Mouse (Mus musculus): Measurements from ENCODE around the gene Trim26.
"Not testable (repeated sequence)": the region's sequence is repeated elsewhere in the genome, so short reads cannot be mapped to it uniquely, and the experiment has no call there.

Gene Trim26

DNA sequence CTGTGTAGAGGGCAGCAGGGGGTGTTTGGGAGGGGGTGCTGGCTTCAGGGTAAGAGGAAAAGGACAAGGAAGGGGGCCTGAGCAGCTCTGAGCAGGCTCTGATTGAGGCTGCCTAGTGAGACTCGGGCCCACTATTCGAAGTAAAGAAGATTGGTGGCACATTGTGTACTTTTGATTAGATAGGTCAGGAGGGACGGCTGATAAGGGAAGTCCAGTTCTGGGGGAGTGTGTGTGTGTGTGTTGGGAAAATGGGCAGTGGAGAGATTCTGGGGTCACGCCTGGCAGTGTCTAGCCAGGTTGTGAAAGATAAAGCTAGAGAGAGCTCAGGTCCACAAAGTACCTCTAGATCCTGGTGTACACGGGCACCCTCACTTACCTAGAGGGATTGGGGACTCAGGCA lies 14.7 kb downstream of the Trim26 start:
- no peak for DNase-seq (ENCODE audit: low spot score)

DNA sequence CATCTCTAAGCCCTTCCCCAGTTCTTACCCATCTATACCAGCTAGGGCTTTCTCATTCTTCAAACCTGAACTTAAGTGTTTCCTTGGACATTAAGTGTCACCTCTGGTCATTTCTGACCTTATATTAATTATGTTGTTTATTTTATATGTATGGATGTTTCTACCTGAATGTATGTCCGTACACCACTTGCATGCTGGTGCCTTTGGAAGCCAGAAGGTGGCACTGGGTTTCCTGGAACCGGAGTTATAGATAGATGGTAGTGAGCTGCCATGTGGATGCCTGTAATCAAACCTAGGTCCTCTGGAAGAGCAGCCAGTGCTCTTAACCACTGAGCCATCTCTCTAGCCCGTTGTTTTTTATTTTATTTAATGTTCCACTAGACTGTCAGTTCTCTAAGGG lies 18.6 kb downstream of the Trim26 start:
- DNase-seq (ENCODE audit: low spot score): no peak

DNA sequence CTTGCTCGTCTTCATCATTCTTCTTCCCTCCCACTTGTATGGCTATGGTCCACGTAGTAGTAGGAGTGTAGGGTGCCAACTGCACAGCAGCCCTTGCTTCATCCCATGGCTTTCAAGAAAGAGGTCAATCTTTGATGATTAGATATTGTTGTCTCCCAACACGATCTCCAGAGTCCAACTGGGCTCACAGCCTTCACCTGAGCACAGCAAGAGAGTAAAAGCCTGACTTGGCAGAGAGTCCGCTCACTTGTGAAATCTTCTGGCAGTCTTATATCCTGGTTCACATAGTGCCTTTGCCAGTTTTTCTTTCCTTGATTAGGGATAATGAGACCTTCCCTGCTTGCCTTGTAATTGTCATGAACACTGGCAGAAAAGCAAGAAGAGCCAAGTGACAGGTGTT lies 19.3 kb downstream of the Trim26 start:
- DNase-seq (ENCODE audit: low spot score): no peak

DNA sequence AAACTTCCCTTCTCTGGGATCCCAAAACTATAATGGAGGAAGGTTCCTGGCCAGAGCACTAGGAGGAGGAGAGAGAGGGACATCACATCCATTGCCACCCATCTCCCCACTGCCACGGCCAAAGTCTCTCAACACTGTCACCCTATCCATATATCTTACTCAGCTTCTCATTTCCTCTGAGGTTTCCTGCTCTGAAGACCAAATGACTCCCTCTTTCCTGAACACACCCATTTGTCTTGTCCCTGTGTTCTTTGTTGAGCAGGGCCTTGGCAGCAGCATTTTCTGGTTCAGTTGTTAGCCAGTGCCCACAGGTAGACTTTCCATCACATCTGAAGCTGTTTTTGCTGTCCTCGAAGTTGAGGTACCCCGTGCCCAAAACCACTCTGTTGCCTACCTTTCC lies 21.2 kb downstream of the Trim26 start:
- DNase-seq (ENCODE audit: low spot score): no peak

DNA sequence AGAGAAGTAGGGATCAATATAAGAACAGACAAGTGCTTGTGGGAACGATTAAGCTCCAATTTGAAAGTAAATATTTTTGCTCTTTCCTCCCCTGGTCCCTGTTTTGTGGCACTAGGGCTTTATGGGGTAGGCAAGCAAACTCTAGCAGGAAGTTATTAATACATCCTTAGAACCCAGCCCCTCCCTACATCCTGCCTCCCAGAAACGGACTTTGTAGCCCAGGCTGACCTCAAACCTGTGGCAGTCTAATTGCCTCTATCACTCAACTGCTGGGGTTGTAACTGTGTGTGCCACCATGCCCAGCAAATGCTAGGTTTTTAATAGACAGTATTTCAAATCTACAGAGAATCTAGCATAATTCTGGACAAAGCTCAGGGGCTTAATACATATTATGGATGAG lies 24.7 kb downstream of the Trim26 start:
- no peak for DNase-seq (ENCODE audit: low spot score)

DNA sequence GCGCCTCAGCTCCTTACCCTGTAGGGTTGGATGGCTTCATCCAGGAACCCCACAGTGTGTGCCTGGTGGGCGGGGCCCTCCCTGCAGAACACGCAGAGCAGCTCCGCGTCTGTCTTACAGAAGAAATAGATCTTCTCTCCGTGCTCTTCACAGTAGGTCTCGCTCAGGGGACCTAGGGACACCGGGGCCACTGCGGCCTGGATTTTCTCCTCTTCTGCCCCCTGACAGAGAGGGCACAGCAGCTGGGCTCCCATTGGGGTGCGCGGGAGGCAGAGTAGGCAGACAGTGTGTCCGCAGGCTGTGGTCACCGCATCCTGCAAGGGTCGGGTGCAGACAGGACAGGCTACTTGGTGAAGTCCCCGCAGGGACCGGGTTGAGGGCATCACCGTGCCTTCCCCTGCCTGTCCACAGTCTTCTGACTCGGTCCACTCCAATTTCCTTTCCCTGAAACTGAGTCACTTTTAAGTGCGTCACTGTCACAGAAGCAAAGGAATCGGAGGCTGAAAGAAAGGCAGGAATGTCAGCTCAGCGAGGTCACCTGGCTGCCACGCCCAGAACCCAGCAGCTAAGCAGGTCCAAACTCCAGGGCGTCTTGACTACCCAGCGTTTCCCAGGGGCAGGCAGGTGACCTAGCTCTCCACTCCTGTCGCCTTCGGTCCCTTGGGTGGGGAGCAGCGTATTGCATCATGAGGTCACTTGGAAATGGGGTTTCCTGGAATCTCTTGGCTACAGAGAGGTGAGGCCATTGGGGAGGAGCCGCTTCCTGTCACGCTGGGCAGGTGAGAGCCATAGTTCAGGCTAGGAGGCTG lies 30.0 kb downstream of the Trim26 start, which contains the start of gene Trim15:
TSS of gene Trim15 (minus strand) at position 492 of the 809 bp plus-strand sequence.
- no peak for DNase-seq (ENCODE audit: low spot score)

DNA sequence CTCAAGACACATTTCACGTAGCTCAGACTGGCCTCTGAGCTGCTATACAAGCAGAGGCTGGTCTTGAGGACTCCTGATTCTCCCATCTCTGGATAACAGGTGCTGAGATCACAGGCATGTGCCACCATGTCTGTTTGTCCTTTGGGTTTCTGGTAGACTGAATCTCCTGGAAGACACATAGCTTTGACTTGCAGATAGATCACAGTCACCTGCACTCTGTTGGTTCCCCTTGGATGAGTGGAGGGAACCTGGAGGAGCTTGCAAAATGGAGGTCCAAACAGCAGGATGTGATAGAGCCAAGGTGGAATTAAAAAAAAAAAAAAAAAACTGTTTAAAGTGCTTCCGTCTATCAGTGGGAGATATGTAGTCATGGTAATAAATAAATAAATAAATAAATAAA lies 31.9 kb downstream of the Trim26 start:
- DNase-seq (ENCODE audit: low spot score): no peak

DNA sequence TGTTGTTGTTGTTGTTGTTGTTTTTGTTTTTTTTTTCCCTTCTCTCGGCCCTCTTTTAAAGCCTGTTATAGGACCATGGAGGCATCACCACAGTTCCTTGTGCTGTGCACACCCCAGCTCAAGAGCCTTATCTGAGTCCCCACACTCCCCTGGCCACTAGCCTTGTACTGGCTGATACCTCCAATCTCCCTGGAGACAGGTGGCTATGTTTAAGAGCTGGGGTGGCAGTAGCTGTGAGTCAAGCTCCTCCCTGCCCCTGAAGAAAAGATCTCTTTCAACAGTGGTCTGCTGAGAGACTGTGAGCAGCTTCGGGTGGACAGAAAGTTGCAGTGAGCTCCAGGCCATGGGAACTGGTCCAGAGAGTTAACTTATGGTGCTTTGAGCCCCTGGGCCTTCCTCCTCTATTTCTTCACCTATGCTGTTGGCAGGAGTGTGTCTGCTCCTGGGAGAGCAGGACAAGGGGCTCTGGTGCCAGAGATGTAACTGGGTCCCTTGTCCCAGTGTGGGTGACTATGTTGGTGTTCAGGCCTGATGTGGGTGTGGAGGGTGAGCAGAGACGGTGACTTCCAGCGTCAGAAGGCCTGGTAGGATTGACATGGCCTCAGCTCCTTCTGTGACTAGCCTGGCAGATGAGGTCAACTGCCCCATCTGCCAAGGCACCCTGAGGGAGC lies 32.5 kb downstream of the Trim26 start, which contains the start of gene Trim10:
TSS of gene Trim10 (plus strand) at position 291 of the 671 bp plus-strand sequence.
- no peak for DNase-seq (ENCODE audit: low spot score)

DNA sequence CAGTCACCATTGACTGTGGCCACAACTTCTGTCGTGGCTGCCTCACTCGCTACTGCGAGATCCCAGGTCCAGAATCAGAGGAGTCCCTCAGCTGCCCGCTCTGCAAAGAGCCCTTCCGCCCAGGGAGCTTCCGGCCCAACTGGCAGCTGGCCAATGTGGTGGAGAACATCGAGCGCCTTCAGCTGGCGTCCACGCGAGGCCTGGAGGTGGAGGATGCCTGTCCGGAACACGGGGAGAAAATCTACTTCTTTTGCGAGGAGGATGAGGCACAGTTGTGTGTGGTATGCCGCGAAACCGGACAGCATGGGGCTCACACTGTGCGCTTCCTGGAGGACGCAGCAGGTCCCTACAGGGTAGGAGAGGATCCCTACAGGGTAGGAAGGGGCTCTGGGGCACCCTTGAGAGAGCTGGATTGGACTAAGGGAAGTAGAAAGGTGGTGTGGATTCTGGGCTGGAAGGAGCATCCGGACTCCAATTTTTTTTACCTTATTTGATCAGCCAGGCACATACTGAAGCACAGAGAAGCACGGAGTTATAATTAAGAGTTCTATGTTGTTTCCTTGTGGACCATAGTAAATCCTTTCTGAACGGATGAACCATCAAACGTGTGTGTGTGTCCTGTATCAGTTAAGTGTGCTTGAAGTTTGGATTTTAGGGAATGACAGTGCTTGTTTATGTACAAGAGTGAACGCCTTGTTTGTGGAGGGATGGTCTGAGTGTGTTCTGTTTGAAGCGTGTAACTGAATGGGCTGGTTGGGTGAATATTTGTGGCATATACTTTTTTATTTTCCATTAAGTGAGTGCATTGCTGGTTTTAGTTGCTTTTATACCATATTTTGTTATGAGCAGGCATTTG lies 33.2 kb downstream of the Trim26 start:
- DNase-seq (ENCODE audit: low spot score): no peak

DNA sequence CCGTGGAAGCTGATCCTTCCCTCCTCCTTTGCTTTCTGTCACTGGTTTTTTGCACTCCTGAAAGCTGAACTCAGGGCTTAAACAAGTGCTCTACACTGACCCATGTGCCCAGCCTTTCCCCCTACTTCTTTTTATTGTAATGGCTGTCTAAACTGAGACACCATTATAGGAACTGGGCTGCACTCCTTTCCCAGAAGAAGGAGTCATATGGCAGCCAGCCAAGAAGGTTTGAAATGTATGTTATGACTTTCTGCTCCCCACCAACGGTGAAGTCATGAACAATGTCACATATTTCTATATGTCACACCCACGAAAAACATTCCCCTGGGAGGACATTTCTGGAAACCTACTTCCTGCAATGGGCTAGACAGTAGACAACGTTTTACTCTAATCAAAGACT lies 37.7 kb downstream of the Trim26 start:
- no peak for DNase-seq (ENCODE audit: low spot score)

DNA sequence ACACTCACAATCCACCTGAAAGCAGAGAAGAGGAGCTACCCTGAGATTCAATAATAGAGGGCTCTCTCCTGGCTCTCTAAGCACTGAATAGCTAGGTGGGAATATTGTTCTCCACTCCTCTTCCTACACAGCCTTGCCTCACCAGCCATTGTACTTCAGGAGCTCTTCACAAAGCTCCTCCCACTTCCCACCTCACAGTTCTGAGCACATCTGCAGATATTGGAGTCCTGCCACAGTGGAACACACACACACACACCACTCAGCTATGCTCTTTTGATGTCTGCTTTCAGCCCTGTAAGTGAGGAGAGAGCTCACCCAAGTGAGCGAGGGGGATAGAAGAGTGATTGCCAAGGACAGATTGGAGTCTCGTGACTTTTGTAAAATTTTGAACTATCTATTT lies 46.4 kb downstream of the Trim26 start:
- DNase-seq (ENCODE audit: low spot score): no peak

DNA sequence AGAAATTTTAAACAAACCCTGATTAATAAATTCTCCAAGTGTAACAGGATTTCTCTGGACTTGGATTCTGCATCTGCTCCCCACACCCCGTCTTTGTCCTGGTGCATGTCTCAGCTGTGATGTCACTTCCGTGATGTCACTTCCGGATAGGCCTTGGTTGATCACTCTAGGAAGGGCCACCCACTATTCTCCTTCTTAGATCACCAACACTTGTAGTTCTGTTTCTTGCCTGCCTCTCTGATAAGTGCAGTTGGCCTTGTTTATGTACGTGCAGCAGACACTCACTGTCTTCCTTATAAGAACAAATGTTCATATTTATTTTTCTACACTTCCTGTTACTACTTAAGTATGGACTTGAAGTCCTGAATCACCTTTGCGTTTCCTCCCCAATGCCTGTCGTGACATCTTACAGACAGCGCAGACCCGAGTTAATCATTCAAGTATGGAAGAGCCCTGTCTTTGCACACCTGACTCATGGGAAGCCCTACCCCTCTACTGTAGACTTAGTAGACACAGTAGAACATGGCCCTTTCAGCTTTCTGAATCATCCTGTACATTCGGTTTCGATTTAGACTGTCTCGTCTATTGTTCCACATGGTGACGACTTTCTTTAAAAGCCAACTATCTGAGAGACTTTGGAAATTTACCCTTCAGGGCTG lies 48.3 kb downstream of the Trim26 start:
- no peak for DNase-seq (ENCODE audit: low spot score)

DNA sequence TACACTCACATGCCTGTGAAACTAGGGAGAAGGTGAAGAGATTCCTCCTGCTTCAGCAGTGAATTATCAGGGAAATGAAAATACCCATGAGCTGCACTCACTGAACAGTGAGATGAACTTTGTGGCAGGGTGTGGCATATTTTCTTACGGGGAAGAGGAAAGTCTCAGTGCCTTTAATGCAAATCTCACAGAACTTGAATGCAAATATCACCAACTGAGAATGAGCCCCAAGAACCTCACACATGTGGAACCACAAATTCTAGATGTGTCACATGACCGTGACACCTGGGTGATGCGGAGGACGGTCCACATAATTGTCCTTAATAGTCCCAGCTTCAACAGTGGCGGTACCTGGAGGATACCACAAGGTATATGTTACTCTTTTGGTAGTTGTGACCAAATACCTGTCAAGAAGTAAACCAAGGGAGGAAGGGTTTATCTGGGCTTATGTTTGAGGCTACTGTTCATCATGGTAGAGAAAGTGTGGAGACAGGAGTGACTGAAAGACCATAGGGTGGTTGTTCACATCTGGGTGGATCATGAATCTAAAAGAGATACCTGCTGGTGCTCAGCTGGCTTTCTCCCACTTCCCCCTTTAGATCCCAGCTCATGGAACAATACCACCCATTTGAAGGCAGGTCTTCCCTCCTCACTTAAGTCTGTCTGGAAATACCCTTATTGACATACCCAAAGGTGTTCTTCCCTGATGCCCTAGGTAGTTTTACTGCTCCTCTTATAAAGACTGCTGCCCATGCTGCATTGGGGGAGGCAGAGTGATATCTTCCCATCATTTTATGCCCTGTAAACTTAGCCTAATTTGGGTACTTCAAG lies 53.4 kb downstream of the Trim26 start, which contains the start of gene Trim40:
TSS of gene Trim40 (minus strand) at position 51 of the 831 bp plus-strand sequence.
- DNase-seq (ENCODE audit: low spot score): no peak

DNA sequence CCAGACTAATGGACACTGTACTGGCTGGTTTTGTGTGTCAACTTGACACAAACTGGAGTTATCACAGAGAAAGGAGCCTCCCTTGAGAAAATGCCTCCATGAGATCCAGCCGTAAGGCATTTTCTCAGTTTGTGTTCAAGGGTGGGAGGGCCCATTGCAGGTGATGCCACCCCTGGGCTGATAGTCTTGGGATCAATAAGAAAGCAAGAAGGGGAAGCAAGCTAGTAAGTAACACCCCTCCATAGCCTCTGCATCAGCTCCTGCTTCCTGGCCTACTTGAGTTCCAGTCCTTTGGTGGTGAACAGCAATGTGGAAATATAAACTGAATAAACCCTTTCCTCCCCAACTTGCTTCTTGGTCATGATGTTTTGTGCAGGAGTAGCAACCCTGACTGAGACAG lies 54.6 kb downstream of the Trim26 start:
- not testable (repeated sequence) for DNase-seq (ENCODE audit: low spot score)

DNA sequence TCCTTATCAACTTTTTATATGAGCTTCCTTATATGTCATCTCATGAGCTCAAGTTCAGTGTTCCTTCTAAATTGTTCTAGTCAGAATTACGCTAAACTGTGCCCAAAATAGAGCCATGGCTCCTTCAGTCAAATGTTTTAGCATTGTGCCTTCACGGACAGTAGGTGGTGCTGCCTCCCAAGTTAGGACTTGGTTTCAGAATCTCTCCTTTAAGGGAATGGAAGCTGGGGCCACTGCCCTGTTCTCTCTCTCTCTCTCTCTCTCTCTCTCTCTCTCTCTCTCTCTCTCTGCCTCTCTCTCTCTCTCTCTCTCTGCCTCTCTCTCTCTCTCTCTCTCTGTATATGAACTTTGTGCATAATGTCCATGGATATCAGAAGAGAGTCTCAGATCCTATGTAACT lies 55.4 kb downstream of the Trim26 start:
- DNase-seq (ENCODE audit: low spot score): peak; percentile 28

DNA sequence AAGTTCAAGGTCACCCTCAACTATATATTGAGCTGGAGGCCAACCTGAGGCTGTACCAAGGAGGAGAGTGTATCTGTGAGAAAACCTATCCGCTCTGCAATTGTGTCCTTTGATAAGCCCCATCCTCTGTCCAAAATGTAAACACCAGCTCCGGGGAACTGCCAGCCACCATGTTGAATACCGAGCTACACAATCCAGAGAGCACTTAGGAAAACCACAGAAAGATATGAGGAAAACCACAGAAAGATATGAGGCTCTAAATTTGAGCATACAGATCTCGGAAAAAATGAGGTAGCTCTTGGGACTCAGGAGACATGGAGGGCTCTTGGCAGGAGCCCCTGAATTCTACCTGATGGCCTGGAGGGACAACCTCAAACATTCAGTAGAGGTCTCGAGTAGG lies 56.5 kb downstream of the Trim26 start:
- DNase-seq (ENCODE audit: low spot score): no peak

DNA sequence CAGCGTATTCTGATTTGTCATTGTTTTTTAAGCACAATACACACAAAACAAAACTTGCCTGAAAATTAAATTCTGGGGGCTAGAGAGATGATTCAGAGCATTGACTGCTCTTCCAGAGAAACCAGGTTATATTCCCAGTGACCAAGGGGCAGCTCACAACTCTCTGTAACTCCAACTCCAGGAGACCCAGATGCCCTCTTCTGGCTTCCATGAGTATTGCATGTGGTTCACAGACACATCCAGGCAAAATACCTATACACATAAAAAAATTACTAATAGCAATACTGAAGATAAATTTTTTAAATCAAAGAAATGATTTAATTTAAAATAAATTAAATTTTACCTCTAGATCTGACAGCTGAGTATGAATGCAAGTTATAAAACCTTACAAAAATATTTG lies 59.6 kb downstream of the Trim26 start:
- peak; percentile 29 for DNase-seq (ENCODE audit: low spot score)

DNA sequence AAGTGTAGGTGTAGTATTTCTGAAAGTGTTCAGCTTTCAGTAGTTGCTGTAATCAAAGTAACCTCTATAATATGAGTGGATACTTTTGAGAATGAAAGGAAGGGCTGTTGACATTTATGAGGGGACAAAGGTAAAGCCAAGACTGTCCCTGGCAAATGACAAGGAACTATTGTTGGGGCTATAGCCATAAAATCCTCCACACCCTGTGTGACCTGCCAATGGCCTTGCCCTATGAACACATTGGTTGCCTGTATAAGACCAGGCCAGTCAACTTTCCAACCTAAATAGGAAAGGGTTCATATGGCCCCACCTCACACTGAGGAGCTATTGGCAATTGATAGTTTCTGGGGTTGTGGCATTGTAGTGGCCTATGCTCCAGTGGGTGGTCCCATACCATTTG lies 60.1 kb downstream of the Trim26 start:
- DNase-seq (ENCODE audit: low spot score): no peak

DNA sequence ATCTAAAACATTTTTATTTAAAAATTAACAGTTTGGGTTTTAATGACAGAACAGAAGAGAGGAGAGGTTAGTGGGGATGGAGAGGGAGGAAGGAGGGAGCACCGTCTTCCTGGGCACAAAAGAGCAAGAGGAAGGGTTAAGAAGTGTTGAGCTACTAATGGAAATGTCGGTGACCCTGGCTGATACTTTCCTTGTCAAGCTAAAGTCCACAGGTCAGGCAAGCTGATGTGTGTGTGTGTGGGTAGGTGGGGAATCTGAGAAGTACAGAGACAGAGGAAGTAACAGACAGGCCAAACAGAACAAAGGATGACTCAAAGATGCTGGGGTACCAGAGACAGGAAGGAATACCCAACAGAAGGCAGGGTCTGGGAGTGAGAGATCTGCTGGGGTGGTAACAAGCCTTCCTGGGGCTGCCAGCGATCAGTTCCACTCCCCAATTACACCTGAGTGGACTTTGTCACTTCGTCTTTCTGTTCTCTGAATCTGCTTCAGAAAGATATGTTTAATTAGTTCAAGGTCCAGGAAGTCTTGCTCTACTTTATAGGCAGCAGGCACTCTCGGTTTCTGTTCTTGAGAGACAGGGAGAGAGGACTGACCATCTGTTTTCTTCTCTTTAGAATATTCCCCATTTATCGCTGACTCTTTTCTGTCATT lies 60.7 kb downstream of the Trim26 start, which contains the start of gene Trim31:
TSS of gene Trim31 (plus strand) at position 567 of the 654 bp plus-strand sequence.
- no peak for DNase-seq (ENCODE audit: low spot score)

DNA sequence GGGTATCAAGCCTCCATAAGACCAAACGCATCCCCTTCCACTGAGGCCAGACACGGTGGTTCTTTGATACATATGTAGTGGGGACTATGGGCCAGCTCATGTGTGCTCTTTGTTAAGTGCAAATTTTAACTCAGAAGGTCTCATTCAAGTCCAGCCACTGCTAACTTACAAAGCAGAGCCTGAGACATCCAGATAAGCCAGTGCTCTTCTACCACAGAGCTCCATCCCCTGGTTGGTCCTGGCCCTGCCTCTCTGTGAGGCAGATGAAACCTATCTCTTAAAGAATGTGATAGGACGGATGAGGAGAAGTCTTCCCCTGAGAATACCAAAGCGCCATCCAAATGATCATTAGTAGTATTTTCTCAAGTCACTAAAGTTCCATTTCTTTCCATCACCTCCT lies 62.4 kb downstream of the Trim26 start:
- DNase-seq (ENCODE audit: low spot score): no peak
